ENCODE assay signal across 22 mouse cellular contexts in the genomic region with DNA sequence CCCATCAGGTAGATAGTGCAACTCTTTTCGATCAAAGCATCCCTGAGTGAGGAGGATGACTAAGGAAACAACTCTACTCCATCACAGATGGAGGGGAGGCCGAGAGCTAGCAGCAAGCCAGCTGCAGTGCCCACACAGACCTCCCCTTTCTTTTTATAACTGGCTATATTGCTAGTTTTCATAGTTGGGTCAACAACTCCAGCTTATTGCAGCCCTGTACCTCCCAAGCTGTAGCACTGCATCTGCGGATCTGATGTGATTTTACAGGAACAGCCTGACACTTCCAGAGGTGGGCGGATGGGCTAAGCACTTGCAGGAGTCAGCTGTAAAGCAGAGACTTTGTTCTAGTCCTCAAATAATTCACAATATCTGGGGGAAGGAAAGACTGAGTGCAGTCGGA. TPM values are rescaled to one million over a fixed set of nuclear protein-coding genes. Genes with fewer than 3 reads are reported as not detected.
DNase-seq lines count a peak whose midpoint lies in the region; TF ChIP-seq lines count a peak whose summit lies in the region.
"Had no signal": no experiment of that assay in that cellular context is flagged by ENCODE, and none has a peak within 500 bp of the region (broad histone marks: within the 10 kb centered on the region; RNA-seq: fewer than 3 reads in every experiment).

No protein-coding gene starts in this region.

- TF ChIP-seq CTCF in thymus, adult 2 months (IDR thresholded peaks at IDR 0.05; ENCODE audit: borderline replicate concordance, control insufficient read depth, extremely low read depth, insufficient read depth, low read length, poor library complexity) = no peak

- peak; percentile 43 for DNase-seq in heart, adult 11 months
- no peak for DNase-seq in heart, postnatal 4 days
- peak; percentile 88 for DNase-seq in right cerebral cortex, adult 18-20 months
- DNase-seq in right cerebral cortex, postnatal 4 days = no peak
- DNase-seq in right cerebral cortex, adult 2 months (ENCODE audit: low spot score in 2 of 2) = peak; percentile 70 to 77
- no peak for DNase-seq in yolk sac, embryonic 10.5 days (ENCODE audit: low spot score)
- no peak for DNase-seq in lung, adult 18-20 months
- DNase-seq in thymus, adult 2 months = no peak
- DNase-seq: adrenal gland, postnatal 14 days; cerebellum, adult 11 months; cerebellum, postnatal 14 days; embryo, embryonic 11 days; gastrocnemius, adult 2 months; heart, postnatal 14 days; kidney, adult 9 months; liver, embryonic 13.5 days had no signal

- no peaks in the 10 kb centered on the region for H3K27me3 ChIP-seq in thymus, adult 2 months (ENCODE audit: control insufficient read depth, insufficient read depth, low read length)
- H3K27me3 ChIP-seq: forebrain, embryonic 15.5 days; hindbrain, embryonic 13.5 days; limb, embryonic 12.5 days; liver, embryonic 13.5 days; lung, embryonic 15.5 days had no signal

- peaks cover 7% of the 10 kb centered on the region for H3K4me1 ChIP-seq in thymus, adult 2 months (replicated peaks; ENCODE audit: control insufficient read depth, insufficient read depth, low read length)
- H3K4me1 ChIP-seq: forebrain, embryonic 15.5 days had no signal

- no peaks in the 10 kb centered on the region for H3K36me3 ChIP-seq in thymus, adult 2 months (ENCODE audit: control insufficient read depth, insufficient read depth, low read length)
- H3K36me3 ChIP-seq: forebrain, embryonic 15.5 days; heart, embryonic 12.5 days; hindbrain, embryonic 13.5 days; limb, embryonic 12.5 days; liver, embryonic 13.5 days; lung, embryonic 15.5 days had no signal

- TF ChIP-seq POLR2A in thymus, adult 2 months (IDR thresholded peaks at IDR 0.05; ENCODE audit: control insufficient read depth, extremely low read depth, insufficient read depth, low read length, poor library complexity) = no peak

- 91% methylated on average over 5 of the region's 5 CpGs for WGBS in thymus, adult 2 months

- H3K27ac ChIP-seq in thymus, adult 2 months (ENCODE audit: control insufficient read depth, insufficient read depth, low read length) = no peak overlapping the region
- H3K27ac ChIP-seq: forebrain, embryonic 15.5 days; gastrocnemius, adult 2 months; hindbrain, embryonic 13.5 days; limb, embryonic 12.5 days; liver, embryonic 13.5 days; lung, embryonic 15.5 days; macrophage had no signal

- H3K4me3 ChIP-seq in thymus, adult 2 months (ENCODE audit: control insufficient read depth, insufficient read depth, low read length) = no peak overlapping the region
- H3K4me3 ChIP-seq: forebrain, embryonic 15.5 days; gastrocnemius, adult 2 months; heart, embryonic 12.5 days; hindbrain, embryonic 13.5 days; limb, embryonic 12.5 days; liver, embryonic 13.5 days; lung, embryonic 15.5 days had no signal

RNA-seq across cellular contexts. Expression of gene Ypel5, which starts 18.7 kb away (rescaled TPM):
- total RNA-seq in heart, postnatal 4 days (2021) = 10 to 100 TPM; 36.3 to 38.4 TPM
- 23.6 and 27.2 TPM in 2 replicates for polyA plus RNA-seq in thymus, adult 2 months (2012; rRNA removed)

Comparison
In these comparisons a context has a peak if more than half of its experiments do, and no peak if none do; other contexts are left out.
1. DNase-seq: peak in heart, adult 11 months (single experiment), right cerebral cortex, adult 18-20 months (single experiment) and right cerebral cortex, adult 2 months (2 of 2); none in heart, postnatal 4 days (single experiment), right cerebral cortex, postnatal 4 days (single experiment), yolk sac, embryonic 10.5 days (single experiment), lung, adult 18-20 months (0 of 2) and thymus, adult 2 months (single experiment).